Mouse (Mus musculus) stomach, embryonic 14.5 days (tissue): ENCODE results near the gene 9130213A22Rik. TPM values are rescaled to one million over a fixed set of nuclear protein-coding genes. Genes with fewer than 3 reads are reported as not detected.
A peak's percentile ranks its signal among the peaks of the same experiment; 100 is the strongest.

Experiments used
- ATAC-seq: fragments of 200-750 bp; cut with Nextera tagmentation; 2 replicates; pipeline ENCODE4 v1.8.0; 2017; ENCODE audit warnings: low read depth, moderate TSS enrichment; ENCODE audit not compliant: insufficient number of reproducible peaks, insufficient read depth, low FRiP score
- H3K27ac ChIP-seq: fragments of 300-500 bp; sonication (generic); 2 replicates; pipeline ENCODE4 v1.5.1; 2014; ENCODE audit warnings: mild to moderate bottlenecking, low read length, moderate library complexity, mixed read lengths
- H3K27me3 ChIP-seq: fragments of 300-500 bp; sonication (generic); 2 replicates; pipeline ENCODE4 v1.6.1; 2014; ENCODE audit warnings: low read length, control low read depth, mixed read lengths; ENCODE audit not compliant: control insufficient read depth, insufficient read depth
- H3K36me3 ChIP-seq: fragments of 300-500 bp; sonication (generic); 2 replicates; pipeline ENCODE4 v1.6.1; 2014; ENCODE audit warnings: mild to moderate bottlenecking, control low read depth, low read length, moderate library complexity, mixed read lengths; ENCODE audit not compliant: control insufficient read depth, insufficient read depth
- H3K4me1 ChIP-seq: fragments of 300-500 bp; sonication (generic); 2 replicates; pipeline ENCODE4 v1.6.1; 2014; ENCODE audit warnings: low read length, control low read depth, mixed read lengths; ENCODE audit not compliant: control insufficient read depth, insufficient read depth
- H3K4me2 ChIP-seq: fragments of 300-500 bp; sonication (generic); replicated peaks from 2 replicates; pipeline ENCODE4 v1.6.1; 2014; ENCODE audit warnings: low read depth, low read length, control low read depth
- H3K4me3 ChIP-seq: fragments of 300-500 bp; sonication (generic); 2 replicates; pipeline ENCODE4 v1.5.1; 2014; ENCODE audit warnings: low read depth, low read length, control low read depth
- H3K9ac ChIP-seq: fragments of 300-500 bp; sonication (generic); replicated peaks from 2 replicates; pipeline ENCODE4 v1.6.1; 2014; ENCODE audit warnings: low read depth, mild to moderate bottlenecking, control low read depth, low read length, moderate library complexity, mixed read lengths
- H3K9me3 ChIP-seq: fragments of 300-500 bp; sonication (generic); 2 replicates; pipeline ENCODE4 v1.6.1; 2016; ENCODE audit warnings: low read depth, low read length, control low read depth; ENCODE audit not compliant: control insufficient read depth
- WGBS: fragments of 180-500 bp; shearing (Covaris S2); extraction: QIAGEN DNeasy Blood & Tissue Kit; methylation state at CpG from one replicate; pipeline ENCODE4 v1.1.7; 2014; 5-methylcytosine and 5-hydroxymethylcytosine counted together
- polyA plus RNA-seq: library from polyadenylated mRNA; unstranded; fragments of >200 nt; fragmentation: Nextera tagmentation; extraction: Ambion mirVana; gene quantifications from 2 replicates; pipeline ENCODE4 v1.2.1, GENCODE M21; 2014

The 9130213A22Rik gene
- polyA plus RNA-seq, 1 experiment from 2014 or later: 0.36 TPM

GRCm38 (mm10) chr11:69089616-69090290 lies 32.6 kb downstream of the 9130213A22Rik start:
- Histone ChIP-seq H3K4me1 (peaks cover 31% of the 10 kb centered on the region), H3K27ac (no peak overlapping the region; the same call in 1 of the 2 replicates), H3K9me3 (no peaks in the 10 kb centered on the region), H3K36me3 (peaks cover 24% of the 10 kb centered on the region), H3K9ac (peak overlapping the region; percentile 99), H3K4me3 (peak overlapping the region; percentile 99), H3K4me2 (peak overlapping the region; percentile 74), H3K27me3 (no peaks in the 10 kb centered on the region)
- no peak for ATAC-seq
- 84% methylated on average over 12 of the region's 12 CpGs for WGBS

- Histone ChIP-seq H3K4me2 (peak overlapping the region; percentile 74), H3K9ac (peak overlapping the region; percentile 99), H3K27me3 (no peaks in the 10 kb centered on the region), H3K4me1 (peaks cover 29% of the 10 kb centered on the region), H3K36me3 (peaks cover 24% of the 10 kb centered on the region), H3K27ac (peak overlapping the region; percentile 91), H3K9me3 (no peaks in the 10 kb centered on the region), H3K4me3 (peak overlapping the region; percentile 99)
- WGBS: 10% methylated on average over 25 of the region's 25 CpGs
- peak; percentile 2; the same call in 1 of the 2 replicates for ATAC-seq
These were observed 33.4 kb downstream of the 9130213A22Rik start for GRCm38 (mm10) chr11:69088856-69089615.

GRCm38 (mm10) chr11:69088103-69088855 lies 34.1 kb downstream of the 9130213A22Rik start, which contains the start of gene Vamp2:
Vamp2 (plus strand) TSS chr11:69088490.
- peak; percentile 76 for ATAC-seq
- H3K36me3 ChIP-seq: peaks cover 24% of the 10 kb centered on the region
- peak within 1 kb of the TSS; percentile 99 for H3K9ac ChIP-seq
- peaks cover 29% of the 10 kb centered on the region for H3K4me1 ChIP-seq
- WGBS: 1% methylated on average over 59 of the region's 67 CpGs
- peak within 1 kb of the TSS; percentile 91 for H3K27ac ChIP-seq
- H3K9me3 ChIP-seq: no peaks in the 10 kb centered on the region
- H3K4me3 ChIP-seq: peak within 1 kb of the TSS; percentile 99
- peak within 1 kb of the TSS; percentile 74 for H3K4me2 ChIP-seq
- H3K27me3 ChIP-seq: no peaks in the 10 kb centered on the region

GRCm38 (mm10) chr11:69087597-69087996 lies 34.8 kb downstream of the 9130213A22Rik start:
- Histone ChIP-seq H3K9me3 (no peaks in the 10 kb centered on the region), H3K9ac (no peak overlapping the region), H3K4me1 (peaks cover 29% of the 10 kb centered on the region), H3K27me3 (no peaks in the 10 kb centered on the region), H3K4me3 (no peak overlapping the region), H3K36me3 (peaks cover 23% of the 10 kb centered on the region), H3K4me2 (peak overlapping the region; percentile 74; the same call in 1 of the 2 replicates), H3K27ac (peak overlapping the region; percentile 91; the same call in 1 of the 2 replicates)
- 68% methylated on average over 2 of the region's 2 CpGs for WGBS
- no peak for ATAC-seq

- no peak overlapping the region for H3K4me2 ChIP-seq
- ATAC-seq: peak; percentile 59; the same call in 1 of the 2 replicates
- H3K36me3 ChIP-seq: peaks cover 19% of the 10 kb centered on the region
These were observed 35.3 kb downstream of the 9130213A22Rik start for GRCm38 (mm10) chr11:69087082-69087481.

GRCm38 (mm10) chr11:69086390-69086789 lies 36.0 kb downstream of the 9130213A22Rik start:
- 36% methylated on average over 6 of the region's 6 CpGs for WGBS
- H3K27ac ChIP-seq: peak overlapping the region; percentile 91
- H3K4me3 ChIP-seq: no peak overlapping the region
- ATAC-seq: no peak
- H3K4me2 ChIP-seq: no peak overlapping the region
- peaks cover 29% of the 10 kb centered on the region for H3K4me1 ChIP-seq
- H3K9me3 ChIP-seq: no peaks in the 10 kb centered on the region
- H3K9ac ChIP-seq: no peak overlapping the region
- no peaks in the 10 kb centered on the region for H3K27me3 ChIP-seq
- H3K36me3 ChIP-seq: peaks cover 12% of the 10 kb centered on the region

More at GRCm38 (mm10) chr11:69087082-69087481, 35.3 kb downstream of the 9130213A22Rik start:
- no peak overlapping the region for H3K4me3 ChIP-seq
- WGBS: 25% methylated on average over 4 of the region's 4 CpGs
- no peaks in the 10 kb centered on the region for H3K27me3 ChIP-seq
- H3K9me3 ChIP-seq: no peaks in the 10 kb centered on the region
- H3K9ac ChIP-seq: no peak overlapping the region
- H3K4me1 ChIP-seq: peaks cover 29% of the 10 kb centered on the region
- peak overlapping the region; percentile 91 for H3K27ac ChIP-seq

- no peak for ATAC-seq
- Histone ChIP-seq H3K4me1 (peaks cover 29% of the 10 kb centered on the region), H3K9me3 (no peaks in the 10 kb centered on the region), H3K27me3 (no peaks in the 10 kb centered on the region), H3K27ac (no peak overlapping the region; the same call in 1 of the 2 replicates), H3K36me3 (peaks cover 7% of the 10 kb centered on the region), H3K4me3 (no peak overlapping the region), H3K9ac (no peak overlapping the region), H3K4me2 (no peak overlapping the region)
- WGBS: 57% methylated on average over 6 of the region's 6 CpGs
These were observed 36.8 kb downstream of the 9130213A22Rik start for GRCm38 (mm10) chr11:69085608-69086007.

GRCm38 (mm10) chr11:69081613-69082012 lies 40.8 kb downstream of the 9130213A22Rik start:
- no peak overlapping the region for H3K4me3 ChIP-seq
- ATAC-seq: no peak
- 82% methylated on average over 7 of the region's 7 CpGs for WGBS

More at GRCm38 (mm10) chr11:69081613-69082012, 40.8 kb downstream of the 9130213A22Rik start:
- Histone ChIP-seq H3K9me3 (no peaks in the 10 kb centered on the region), H3K27me3 (no peaks in the 10 kb centered on the region), H3K36me3 (no peaks in the 10 kb centered on the region), H3K9ac (no peak overlapping the region), H3K4me1 (0 out of 2 replicates have a peak, but pooled peaks cover 3% of the 10 kb centered on the region), H3K27ac (no peak overlapping the region), H3K4me2 (no peak overlapping the region)
